Mouse (Mus musculus): ENCODE data around the gene Dennd1b. TPM values are rescaled to one million over a fixed set of nuclear protein-coding genes. Genes with fewer than 3 reads are reported as not detected.

Gene Dennd1b
- total RNA-seq, 1 experiment, result 17.6 TPM

DNA sequence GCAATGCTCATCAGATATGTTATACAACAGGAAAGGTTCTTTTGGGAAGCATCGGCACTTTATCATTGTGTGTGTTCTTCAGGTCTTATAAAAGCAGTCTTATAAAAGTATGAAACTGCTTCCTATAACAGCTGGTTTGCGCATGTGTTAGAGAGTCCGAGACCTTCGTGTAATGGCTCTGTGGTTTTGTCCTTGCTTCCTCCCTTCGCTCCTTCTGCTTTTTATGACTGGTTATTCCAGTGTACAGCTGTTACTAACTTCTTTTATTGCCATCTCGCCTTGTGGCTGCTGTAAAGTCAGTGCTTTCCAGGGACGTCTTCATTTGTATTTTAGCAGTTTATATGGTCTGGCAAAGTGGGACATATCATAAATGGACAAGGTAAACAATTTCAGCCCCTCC lies 4.2 kb downstream of the Dennd1b start:
- H3K27ac ChIP-seq (ENCODE audit: insufficient read depth, low read depth, low read length, poor library complexity, severe bottlenecking), result no peak overlapping the region
- 0 out of 4 replicates have a peak, but pooled peaks cover 0 to 2% of the 10 kb centered on the region in 2 experiments for H3K4me1 ChIP-seq (ENCODE audit: control insufficient read depth in 2 of 2, insufficient read depth in 2 of 2, low read length in 2 of 2, poor library complexity in 1 of 2)
- H3K9ac ChIP-seq (ENCODE audit: insufficient read depth, low read depth, low read length, poor library complexity, severe bottlenecking), result no peak overlapping the region
- H3K4me3 ChIP-seq (ENCODE audit: insufficient read depth in 1 of 2, low read depth in 1 of 2, low read length in 2 of 2, poor library complexity in 1 of 2, severe bottlenecking in 1 of 2), result no peak overlapping the region
- TF ChIP-seq ZC3H11A (IDR thresholded peaks at IDR 0.05; ENCODE audit: borderline replicate concordance, low read depth, low read length) (no peak), ZNF384 (IDR thresholded peaks at IDR 0.05; ENCODE audit: low read depth, low read length) (no peak), MAFK (IDR thresholded peaks at IDR 0.05; ENCODE audit: insufficient read depth, low read depth, low read length) (no peak), HCFC1 (IDR thresholded peaks at IDR 0.05; ENCODE audit: borderline replicate concordance, insufficient read depth, low read length) (no peak), CHD2 (IDR thresholded peaks at IDR 0.05; ENCODE audit: low read depth, low read length) (no peak)
- H3K9me3 ChIP-seq (ENCODE audit: control insufficient read depth, insufficient read depth, low read depth, low read length), result no peaks in the 10 kb centered on the region
- in situ Hi-C loops (cut with MboI; ENCODE audit: low sequenced_read_pairs in 2 of 2, unreplicated experiment in 2 of 2), result no loop called here
- peaks cover 3% of the 10 kb centered on the region; the same call in 1 of the 2 replicates for H3K36me3 ChIP-seq (ENCODE audit: control insufficient read depth, insufficient read depth, low read length, poor library complexity, severe bottlenecking)
- no peak for DNase-seq (ENCODE audit: low read depth, low spot score)

DNA sequence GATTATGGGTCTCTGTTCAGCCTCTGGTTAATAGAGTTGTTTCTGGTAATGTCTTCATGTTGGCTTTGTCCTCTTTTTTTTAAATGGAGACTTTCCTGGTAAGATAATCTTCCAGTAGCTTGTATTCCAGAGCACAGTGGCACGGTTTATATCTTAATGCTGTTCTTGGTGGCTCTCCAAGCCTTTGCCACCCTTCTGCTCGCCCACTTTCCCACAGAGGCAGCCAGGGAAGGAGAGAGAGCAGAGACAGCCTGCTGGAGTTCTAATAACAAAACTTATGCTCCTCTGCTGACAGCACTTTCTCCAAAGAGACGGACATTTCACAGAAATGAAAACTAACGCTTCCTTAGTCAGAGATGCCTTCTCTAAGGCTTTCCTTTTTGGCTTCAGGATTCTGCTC lies 6.8 kb downstream of the Dennd1b start:
- H3K9me3 ChIP-seq (ENCODE audit: control insufficient read depth, insufficient read depth, low read depth, low read length), result no peaks in the 10 kb centered on the region
- H3K9ac ChIP-seq (ENCODE audit: insufficient read depth, low read depth, low read length, poor library complexity, severe bottlenecking), result no peak overlapping the region
- H3K27ac ChIP-seq (ENCODE audit: insufficient read depth, low read depth, low read length, poor library complexity, severe bottlenecking), result no peak overlapping the region
- no peak for DNase-seq (ENCODE audit: low read depth, low spot score)
- H3K36me3 ChIP-seq (ENCODE audit: control insufficient read depth, insufficient read depth, low read length, poor library complexity, severe bottlenecking), result peaks cover 3% of the 10 kb centered on the region; the same call in 1 of the 2 replicates
- TF ChIP-seq ZC3H11A (IDR thresholded peaks at IDR 0.05; ENCODE audit: borderline replicate concordance, low read depth, low read length), result no peak
- TF ChIP-seq MAFK (IDR thresholded peaks at IDR 0.05; ENCODE audit: insufficient read depth, low read depth, low read length), result no peak
- no peak for TF ChIP-seq CHD2 (IDR thresholded peaks at IDR 0.05; ENCODE audit: low read depth, low read length)
- no peak for TF ChIP-seq HCFC1 (IDR thresholded peaks at IDR 0.05; ENCODE audit: borderline replicate concordance, insufficient read depth, low read length)
- no peak for TF ChIP-seq ZNF384 (IDR thresholded peaks at IDR 0.05; ENCODE audit: low read depth, low read length)
- H3K4me3 ChIP-seq (ENCODE audit: insufficient read depth in 1 of 2, low read depth in 1 of 2, low read length in 2 of 2, poor library complexity in 1 of 2, severe bottlenecking in 1 of 2), result no peak overlapping the region
- 0 out of 4 replicates have a peak, but pooled peaks cover 0 to 2% of the 10 kb centered on the region in 2 experiments for H3K4me1 ChIP-seq (ENCODE audit: control insufficient read depth in 2 of 2, insufficient read depth in 2 of 2, low read length in 2 of 2, poor library complexity in 1 of 2)
- in situ Hi-C loops (cut with MboI; ENCODE audit: low sequenced_read_pairs in 2 of 2, unreplicated experiment in 2 of 2), result no loop called here

DNA sequence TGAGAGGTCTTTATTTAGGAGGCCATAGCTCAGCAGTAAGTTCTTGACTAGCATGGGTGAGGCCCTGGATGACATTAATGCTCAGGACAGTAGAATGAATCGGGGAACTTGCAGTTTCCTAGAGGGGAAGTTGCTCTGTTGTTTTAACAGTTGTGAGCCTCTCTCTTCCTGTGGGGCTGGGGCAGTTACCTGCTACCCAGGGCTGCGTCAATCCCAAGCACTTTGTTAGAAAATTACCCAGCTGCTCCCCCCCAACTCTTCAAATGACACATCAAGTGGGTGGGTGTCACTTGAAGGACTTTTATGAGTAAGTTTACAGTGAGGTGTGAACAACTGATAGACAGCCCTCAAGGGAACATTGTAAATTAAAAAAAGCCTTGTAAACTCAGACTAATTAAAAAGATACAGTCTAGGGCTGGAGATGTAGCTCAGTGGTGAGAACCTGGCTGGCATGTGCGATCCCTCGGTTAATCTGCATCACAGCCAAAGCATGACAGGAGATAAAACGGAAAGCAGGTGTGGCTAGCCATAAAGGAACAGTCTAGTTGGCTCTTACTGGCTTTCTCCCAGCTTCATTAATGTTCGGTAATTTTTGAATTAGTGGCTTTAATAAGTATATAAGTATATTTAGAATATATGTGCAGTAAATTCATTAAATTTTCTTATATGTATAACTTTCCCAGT lies 10.4 kb downstream of the Dennd1b start:
- Histone ChIP-seq H3K4me1 (ENCODE audit: control insufficient read depth in 2 of 2, insufficient read depth in 2 of 2, low read length in 2 of 2, poor library complexity in 1 of 2) (0 out of 4 replicates have a peak, but pooled peaks cover 0 to 2% of the 10 kb centered on the region in 2 experiments), H3K4me3 (ENCODE audit: insufficient read depth in 1 of 2, low read depth in 1 of 2, low read length in 2 of 2, poor library complexity in 1 of 2, severe bottlenecking in 1 of 2) (no peak overlapping the region), H3K9ac (ENCODE audit: insufficient read depth, low read depth, low read length, poor library complexity, severe bottlenecking) (no peak overlapping the region), H3K36me3 (ENCODE audit: control insufficient read depth, insufficient read depth, low read length, poor library complexity, severe bottlenecking) (no peaks in the 10 kb centered on the region; the same call in 1 of the 2 replicates), H3K9me3 (ENCODE audit: control insufficient read depth, insufficient read depth, low read depth, low read length) (no peaks in the 10 kb centered on the region), H3K27ac (ENCODE audit: insufficient read depth, low read depth, low read length, poor library complexity, severe bottlenecking) (no peak overlapping the region)
- no peak for TF ChIP-seq HCFC1 (IDR thresholded peaks at IDR 0.05; ENCODE audit: borderline replicate concordance, insufficient read depth, low read length)
- TF ChIP-seq CHD2 (IDR thresholded peaks at IDR 0.05; ENCODE audit: low read depth, low read length), result no peak
- TF ChIP-seq MAFK (IDR thresholded peaks at IDR 0.05; ENCODE audit: insufficient read depth, low read depth, low read length), result no peak
- no peak for TF ChIP-seq ZNF384 (IDR thresholded peaks at IDR 0.05; ENCODE audit: low read depth, low read length)
- TF ChIP-seq ZC3H11A (IDR thresholded peaks at IDR 0.05; ENCODE audit: borderline replicate concordance, low read depth, low read length), result no peak
- no peak for DNase-seq (ENCODE audit: low read depth, low spot score)
- in situ Hi-C loops (cut with MboI; ENCODE audit: low sequenced_read_pairs in 2 of 2, unreplicated experiment in 2 of 2), result no loop called here

DNA sequence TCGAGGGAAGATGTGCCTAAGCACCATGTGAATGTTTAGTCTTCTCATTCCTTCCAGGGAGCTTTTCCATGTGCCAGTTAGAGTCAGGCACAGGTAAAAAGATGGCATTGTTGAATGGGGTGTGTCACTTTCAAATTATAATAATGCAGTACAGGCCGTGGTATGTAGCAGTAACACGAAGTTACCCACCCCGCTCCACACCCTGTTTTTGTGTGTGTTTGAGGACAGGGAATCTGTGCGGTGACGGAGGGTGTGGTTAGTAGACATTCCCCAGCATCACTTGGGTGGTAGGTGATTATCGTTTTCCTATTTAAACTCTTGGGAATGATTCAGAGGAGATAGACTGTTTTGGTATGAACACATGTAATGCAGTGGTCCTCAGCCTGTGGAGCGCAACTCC lies 11.6 kb downstream of the Dennd1b start:
- Histone ChIP-seq H3K9ac (ENCODE audit: insufficient read depth, low read depth, low read length, poor library complexity, severe bottlenecking) (no peak overlapping the region), H3K9me3 (ENCODE audit: control insufficient read depth, insufficient read depth, low read depth, low read length) (no peaks in the 10 kb centered on the region), H3K36me3 (ENCODE audit: control insufficient read depth, insufficient read depth, low read length, poor library complexity, severe bottlenecking) (no peaks in the 10 kb centered on the region; the same call in 1 of the 2 replicates), H3K4me3 (ENCODE audit: insufficient read depth in 1 of 2, low read depth in 1 of 2, low read length in 2 of 2, poor library complexity in 1 of 2, severe bottlenecking in 1 of 2) (no peak overlapping the region), H3K27ac (ENCODE audit: insufficient read depth, low read depth, low read length, poor library complexity, severe bottlenecking) (no peak overlapping the region), H3K4me1 (ENCODE audit: control insufficient read depth in 2 of 2, insufficient read depth in 2 of 2, low read length in 2 of 2, poor library complexity in 1 of 2) (0 out of 4 replicates have a peak, but pooled peaks cover 0 to 2% of the 10 kb centered on the region in 2 experiments)
- DNase-seq (ENCODE audit: low read depth, low spot score), result no peak
- in situ Hi-C loops (cut with MboI; ENCODE audit: low sequenced_read_pairs in 2 of 2, unreplicated experiment in 2 of 2), result no loop called here
- TF ChIP-seq ZNF384 (IDR thresholded peaks at IDR 0.05; ENCODE audit: low read depth, low read length) (no peak), ZC3H11A (IDR thresholded peaks at IDR 0.05; ENCODE audit: borderline replicate concordance, low read depth, low read length) (no peak), MAFK (IDR thresholded peaks at IDR 0.05; ENCODE audit: insufficient read depth, low read depth, low read length) (no peak), HCFC1 (IDR thresholded peaks at IDR 0.05; ENCODE audit: borderline replicate concordance, insufficient read depth, low read length) (no peak), CHD2 (IDR thresholded peaks at IDR 0.05; ENCODE audit: low read depth, low read length) (no peak)

Measured in ES-E14 (cell line).